ENCODE assay signal across 27 mouse cellular contexts in genomic region chr3:122486193-122486592, GRCm38 (mm10).
A peak's percentile ranks its signal among the peaks of the same experiment; 100 is the strongest.
DNase-seq lines count a peak whose midpoint lies in the region; ATAC-seq and TF ChIP-seq lines count a peak whose summit lies in the region.
"Had no signal": no experiment of that assay in that cellular context is flagged by ENCODE, and none has a peak within 500 bp of the region (broad histone marks: within the 10 kb centered on the region; RNA-seq: fewer than 3 reads in every experiment).

No protein-coding gene starts in this region.

- no peak for TF ChIP-seq CTCF in gastrocnemius, adult 2 months (IDR thresholded peaks at IDR 0.05)
- TF ChIP-seq CTCF in cortical plate, adult 2 months (IDR thresholded peaks at IDR 0.05; ENCODE audit: extremely low read depth, insufficient read depth, low read length) = no peak

- WGBS in heart, embryonic 11.5 days (ENCODE audit: insufficient replicate concordance) = 78% methylated on average over 4 of the region's 4 CpGs

- no peaks in the 10 kb centered on the region for H3K36me3 ChIP-seq in heart, embryonic 11.5 days (ENCODE audit: control insufficient read depth, insufficient read depth, low read length)
- H3K36me3 ChIP-seq: embryonic facial prominence, embryonic 12.5 days; embryonic facial prominence, embryonic 15.5 days; forebrain, embryonic 12.5 days; heart, embryonic 10.5 days; hindbrain, embryonic 12.5 days; hindbrain, embryonic 15.5 days had no signal

- no peak for TF ChIP-seq POLR2A in cortical plate, adult 2 months (IDR thresholded peaks at IDR 0.05; ENCODE audit: extremely low read depth, insufficient read depth, low read length)

- intact Hi-C loops in gastrocnemius, adult 2 months (cut with DNase I) = no loop called here

- H3K9ac ChIP-seq in heart, embryonic 11.5 days (ENCODE audit: low read depth, low read length) = no peak overlapping the region
- H3K9ac ChIP-seq: embryonic facial prominence, embryonic 12.5 days; embryonic facial prominence, embryonic 15.5 days; forebrain, embryonic 12.5 days; hindbrain, embryonic 12.5 days; hindbrain, embryonic 15.5 days had no signal

- H3K27me3 ChIP-seq in heart, embryonic 11.5 days (ENCODE audit: control insufficient read depth, insufficient read depth, low read length) = peaks cover 29% of the 10 kb centered on the region; the same call in 1 of the 2 replicates
- H3K27me3 ChIP-seq: embryonic facial prominence, embryonic 15.5 days; forebrain, embryonic 12.5 days; hindbrain, embryonic 12.5 days; hindbrain, embryonic 15.5 days had no signal

- peak overlapping the region; percentile 82; the same call in 1 of the 2 replicates for H3K27ac ChIP-seq in gastrocnemius, adult 2 months
- H3K27ac ChIP-seq in cortical plate, adult 2 months (ENCODE audit: insufficient read depth, low read length) = peak overlapping the region; percentile 88
- H3K27ac ChIP-seq in heart, embryonic 11.5 days (ENCODE audit: low read depth, low read length) = no peak overlapping the region
- H3K27ac ChIP-seq: embryonic facial prominence, embryonic 12.5 days; embryonic facial prominence, embryonic 15.5 days; forebrain, embryonic 12.5 days; heart, embryonic 10.5 days; hindbrain, embryonic 12.5 days; hindbrain, embryonic 15.5 days had no signal

- no peak for DNase-seq in gastrocnemius, adult 2 months
- no peak for DNase-seq in gastrocnemius, postnatal 4 days (ENCODE audit: low spot score in 2 of 2)
- DNase-seq in 3T3-L1 (ENCODE audit: low read depth, low spot score) (peak; percentile 40), R1 (ENCODE audit: low read depth, low spot score) (peak; percentile 64)
- no peak for DNase-seq in spleen, postnatal 10 days (ENCODE audit: low spot score in 2 of 2)
- DNase-seq: adrenal gland, adult 2 months; adrenal gland, postnatal 14 days; cerebellum, adult 11-12 months; cerebellum, adult 8-10 months; cerebellum, postnatal 10 days; cerebellum, postnatal 36 days; gastrocnemius, postnatal 10 days; gastrocnemius, postnatal 36 days; heart, adult 11 months; kidney, adult 8-10 months had no signal

- no peak for ATAC-seq in erythroid progenitor cell, adult 5-6 weeks (replicated peaks; ENCODE audit: low FRiP score, poor library complexity, severe bottlenecking)
- ATAC-seq in heart, embryonic 11.5 days (replicated peaks; ENCODE audit: insufficient number of reproducible peaks, low FRiP score, low TSS enrichment) = no peak
- ATAC-seq: CD4-positive, CD25-positive, alpha-beta regulatory T cell, adult 4 months; forebrain, embryonic 16.5 days; intestine, postnatal 0 days had no signal

- no peak overlapping the region for H3K4me2 ChIP-seq in heart, embryonic 11.5 days
- H3K4me2 ChIP-seq: embryonic facial prominence, embryonic 12.5 days; embryonic facial prominence, embryonic 15.5 days; forebrain, embryonic 12.5 days; hindbrain, embryonic 12.5 days; hindbrain, embryonic 15.5 days had no signal

- H3K4me1 ChIP-seq in cortical plate, adult 2 months (ENCODE audit: control insufficient read depth, insufficient read depth, low read length) = peaks cover 27% of the 10 kb centered on the region; the same call in 1 of the 2 replicates
- peaks cover 11% of the 10 kb centered on the region; the same call in 1 of the 2 replicates for H3K4me1 ChIP-seq in heart, embryonic 11.5 days (ENCODE audit: control insufficient read depth, insufficient read depth, low read length)

- no peak overlapping the region for H3K4me3 ChIP-seq in gastrocnemius, adult 2 months
- no peak overlapping the region for H3K4me3 ChIP-seq in cortical plate, adult 2 months (ENCODE audit: insufficient read depth, low read length)
- H3K4me3 ChIP-seq in heart, embryonic 11.5 days (ENCODE audit: low read depth, low read length) = no peak overlapping the region
- H3K4me3 ChIP-seq: embryonic facial prominence, embryonic 12.5 days; embryonic facial prominence, embryonic 15.5 days; forebrain, embryonic 12.5 days; heart, embryonic 10.5 days; hindbrain, embryonic 12.5 days; hindbrain, embryonic 15.5 days had no signal

- H3K9me3 ChIP-seq in heart, embryonic 11.5 days (replicated peaks; ENCODE audit: control insufficient read depth, low read length) = no peaks in the 10 kb centered on the region
- H3K9me3 ChIP-seq: embryonic facial prominence, embryonic 12.5 days; embryonic facial prominence, embryonic 15.5 days; forebrain, embryonic 12.5 days; heart, embryonic 10.5 days; hindbrain, embryonic 12.5 days; hindbrain, embryonic 15.5 days had no signal

Comparison
In these comparisons a context has a peak if more than half of its experiments do, and no peak if none do; other contexts are left out.
1. DNase-seq: peak in 3T3-L1 (single experiment) and R1 (single experiment); none in gastrocnemius, adult 2 months (single experiment), gastrocnemius, postnatal 4 days (0 of 2) and spleen, postnatal 10 days (0 of 2).